Mouse (Mus musculus) cerebellum, adult 2 months (tissue): ENCODE measurements at regions not wholly inside any gene's neighbourhood (a gene's known extent, or its start where the extent isn't known, plus 50 kb on each side); places are given as distances from the start of the nearest gene placed in this dataset.

Source experiments
- DNase-seq, 2 experiments: peaks; one replicate each; pipeline ENCODE4 v3.0.0; 2021
- H3K27ac ChIP-seq: fragments of 200-500 bp; 2 replicates; pipeline ENCODE4 v1.5.1; 2012; ENCODE audit warnings: low read length, control low read depth, inconsistent platforms; ENCODE audit not compliant: insufficient read depth
- H3K27me3 ChIP-seq: fragments of 200-500 bp; 2 replicates; pipeline ENCODE4 v1.6.1; 2012; ENCODE audit warnings: inconsistent platforms, mild to moderate bottlenecking, low read length, moderate library complexity; ENCODE audit not compliant: control insufficient read depth, insufficient read depth
- H3K4me1 ChIP-seq: fragments of 200-500 bp; 2 replicates; pipeline ENCODE4 v1.6.1; 2011; ENCODE audit warnings: low read length; ENCODE audit not compliant: control insufficient read depth, insufficient read depth
- H3K4me3 ChIP-seq: fragments of 200-500 bp; replicated peaks from 2 replicates; pipeline ENCODE3; 2011; ENCODE audit warnings: mild to moderate bottlenecking, low read depth, low read length, control low read depth; ENCODE audit not compliant: insufficient read depth
- CTCF ChIP-seq: fragments of 200-500 bp; IDR thresholded peaks from 2 replicates; pipeline ENCODE4 v1.5.1; 2011; ENCODE audit warnings: low read depth, mild to moderate bottlenecking, control low read depth, low read length, moderate library complexity, borderline replicate concordance; ENCODE audit not compliant: insufficient read depth
- POLR2A ChIP-seq: fragments of 200-500 bp; IDR thresholded peaks from 2 replicates; pipeline ENCODE4 v1.6.1; 2011; ENCODE audit warnings: low read length, control low read depth, borderline replicate concordance; ENCODE audit not compliant: insufficient read depth
- WGBS: fragments of 180-500 bp; shearing (Covaris S2); methylation state at CpG from one replicate; pipeline ENCODE4 v1.1.7; 2018; 5-methylcytosine and 5-hydroxymethylcytosine counted together

GRCm38 (mm10) chr14:18511094-18511493 lies 179.4 kb upstream of the Ube2e1 start:
- Histone ChIP-seq H3K4me1 (no peaks in the 10 kb centered on the region), H3K4me3 (no peak overlapping the region), H3K27me3 (no peaks in the 10 kb centered on the region), H3K27ac (no peak overlapping the region)
- no peak for DNase-seq
- TF ChIP-seq CTCF (0 out of 2 replicates have a peak, but pooled peaks have one; percentile 4), POLR2A (no peak)

- no peak for DNase-seq
- 71% methylated on average over 1 of the region's 1 CpGs for WGBS
- Histone ChIP-seq H3K27ac (no peak overlapping the region), H3K27me3 (no peaks in the 10 kb centered on the region), H3K4me1 (no peaks in the 10 kb centered on the region), H3K4me3 (no peak overlapping the region)
- TF ChIP-seq CTCF = no peak
- TF ChIP-seq POLR2A = no peak
These were observed 176.6 kb upstream of the Ube2e1 start for GRCm38 (mm10) chr14:18508359-18508647.

GRCm38 (mm10) chr14:18507582-18508358 lies 176.1 kb upstream of the Ube2e1 start:
- TF ChIP-seq POLR2A = no peak
- no peak for TF ChIP-seq CTCF

GRCm38 (mm10) chr14:18506168-18506567 lies 174.5 kb upstream of the Ube2e1 start:
- 52% methylated on average over 4 of the region's 4 CpGs for whole genome bisulfite sequencing

More at GRCm38 (mm10) chr14:18507582-18508358, 176.1 kb upstream of the Ube2e1 start:
- H3K4me1 ChIP-seq = no peaks in the 10 kb centered on the region
- no peak for DNase-seq
- no peak overlapping the region for H3K27ac ChIP-seq
- no peak overlapping the region for H3K4me3 ChIP-seq
- 91% methylated on average over 3 of the region's 3 CpGs for WGBS
- H3K27me3 ChIP-seq = no peaks in the 10 kb centered on the region

GRCm38 (mm10) chr14:18500249-18500832 lies 168.7 kb upstream of the Ube2e1 start:
- no peaks in the 10 kb centered on the region for H3K4me1 ChIP-seq
- no peak for TF ChIP-seq POLR2A
- no peak for TF ChIP-seq CTCF
- DNase-seq = no peak
- no peaks in the 10 kb centered on the region for H3K27me3 ChIP-seq
- H3K4me3 ChIP-seq = no peak overlapping the region
- H3K27ac ChIP-seq = no peak overlapping the region

More at GRCm38 (mm10) chr14:18506168-18506567, 174.5 kb upstream of the Ube2e1 start:
- no peaks in the 10 kb centered on the region for H3K27me3 ChIP-seq
- H3K27ac ChIP-seq = no peak overlapping the region
- TF ChIP-seq POLR2A = no peak
- no peak; the same call in 1 of the 2 replicates for TF ChIP-seq CTCF
- DNase-seq = no peak
- no peak overlapping the region for H3K4me3 ChIP-seq
- H3K4me1 ChIP-seq = no peaks in the 10 kb centered on the region

GRCm38 (mm10) chr14:18494048-18494447 lies 162.4 kb upstream of the Ube2e1 start:
- no peak for TF ChIP-seq POLR2A
- no peak for DNase-seq
- WGBS = 86% methylated on average over 1 of the region's 1 CpGs
- Histone ChIP-seq H3K4me1 (no peaks in the 10 kb centered on the region), H3K4me3 (no peak overlapping the region), H3K27ac (no peak overlapping the region), H3K27me3 (no peaks in the 10 kb centered on the region)

- Histone ChIP-seq H3K4me1 (no peaks in the 10 kb centered on the region), H3K4me3 (no peak overlapping the region), H3K27ac (no peak overlapping the region), H3K27me3 (no peaks in the 10 kb centered on the region)
- DNase-seq = no peak
- WGBS = 67% methylated on average over 4 of the region's 4 CpGs
- TF ChIP-seq CTCF (no peak), POLR2A (no peak)
These were observed 154.6 kb upstream of the Ube2e1 start for GRCm38 (mm10) chr14:18486132-18486800.

GRCm38 (mm10) chr14:18485526-18485925 lies 153.9 kb upstream of the Ube2e1 start:
- H3K4me3 ChIP-seq = no peak overlapping the region
- no peak for DNase-seq
- no peaks in the 10 kb centered on the region for H3K4me1 ChIP-seq
- H3K27ac ChIP-seq = no peak overlapping the region
- H3K27me3 ChIP-seq = no peaks in the 10 kb centered on the region
- TF ChIP-seq CTCF (no peak), POLR2A (no peak)
